Mouse (Mus musculus) CH12.LX (cell line): ENCODE results near the gene Cfap44. TPM values are rescaled to one million over a fixed set of nuclear protein-coding genes. Genes with fewer than 3 reads are reported as not detected.

Experiments used
- DNase-seq: peaks from one replicate; pipeline ENCODE4 v3.0.0-alpha.2; 2013; ENCODE audit errors: extremely low read depth
- H3K27ac ChIP-seq: 2 replicates; pipeline ENCODE4 v1.5.1; 2012; ENCODE audit warnings: low read depth, mild to moderate bottlenecking, control low read depth, moderate library complexity; ENCODE audit not compliant: insufficient read depth
- H3K27me3 ChIP-seq: replicated peaks from 2 replicates; pipeline ENCODE3; 2012; ENCODE audit warnings: inconsistent platforms
- H3K36me3 ChIP-seq, 2 experiments: replicated peaks in 1 of 2; 2 replicates each; pipeline versions ENCODE3 to v1.6.1; 2012; ENCODE audit warnings: inconsistent platforms in 1 of 2, low read length in 1 of 2, mild to moderate bottlenecking in 1 of 2, mixed read lengths in 1 of 2, moderate library complexity in 1 of 2; ENCODE audit not compliant: control insufficient read depth in 1 of 2, insufficient read depth in 1 of 2
- H3K4me1 ChIP-seq, 2 experiments: 2 replicates each; pipeline ENCODE4 v1.6.1; 2012; ENCODE audit warnings: inconsistent platforms in 1 of 2, moderate library complexity in 1 of 2; ENCODE audit not compliant: insufficient read depth in 2 of 2, control insufficient read depth in 1 of 2
- H3K4me2 ChIP-seq: 2 replicates; pipeline ENCODE4 v1.6.1; 2012; ENCODE audit warnings: low read depth, mild to moderate bottlenecking, control low read depth; ENCODE audit not compliant: poor library complexity, insufficient read depth, severe bottlenecking
- H3K4me3 ChIP-seq, 3 experiments: fragments of 150-350 bp in 1 of 3; sonication (generic) in 1 of 3; replicated peaks in 1 of 3; 2 replicates each; pipeline versions ENCODE3 to v1.5.1; 2011 to 2012; ENCODE audit warnings: low read depth in 2 of 3, low read length in 2 of 3, mild to moderate bottlenecking in 2 of 3, moderate library complexity in 2 of 3, control low read depth in 1 of 3, improper control_type of control experiment in 1 of 3, inconsistent platforms in 1 of 3, mixed read lengths in 1 of 3; ENCODE audit not compliant: poor library complexity in 1 of 3
- H3K79me2 ChIP-seq: replicated peaks from 2 replicates; pipeline ENCODE4 v1.6.1; 2012; ENCODE audit warnings: mild to moderate bottlenecking, moderate library complexity; ENCODE audit not compliant: control insufficient read depth, poor library complexity, insufficient read depth, severe bottlenecking; ENCODE audit errors: extremely low read depth
- H3K9ac ChIP-seq: 2 replicates; pipeline ENCODE4 v1.6.1; 2012; ENCODE audit warnings: low read depth, mild to moderate bottlenecking, control low read depth, moderate library complexity; ENCODE audit not compliant: insufficient read depth
- H3K9me3 ChIP-seq: replicated peaks from 2 replicates; pipeline ENCODE3; 2012; ENCODE audit warnings: low read length, inconsistent platforms, mixed read lengths
- BHLHE40 ChIP-seq: IDR thresholded peaks from 2 replicates; pipeline ENCODE4 v1.6.1; 2011; ENCODE audit warnings: mild to moderate bottlenecking, low read depth, low read length, improper control_type of control experiment
- CHD1 ChIP-seq: IDR thresholded peaks from 2 replicates; pipeline ENCODE4 v1.6.1; 2012; ENCODE audit warnings: low read depth, low read length, improper control_type of control experiment, inconsistent platforms
- E2F4 ChIP-seq: IDR thresholded peaks from 2 replicates; pipeline ENCODE4 v1.6.1; 2011; ENCODE audit warnings: low read depth, low read length, improper control_type of control experiment; ENCODE audit not compliant: insufficient replicate concordance
- EP300 ChIP-seq: IDR thresholded peaks from 2 replicates; pipeline ENCODE4 v1.6.1; 2011; ENCODE audit warnings: low read length, improper control_type of control experiment
- ETS1 ChIP-seq: conservative IDR thresholded peaks from 2 replicates; pipeline ENCODE4 v1.6.1; 2012; ENCODE audit warnings: low read depth, mild to moderate bottlenecking, inconsistent platforms, low read length, improper control_type of control experiment, moderate library complexity
- GABPA ChIP-seq: IDR thresholded peaks from 2 replicates; pipeline ENCODE4 v1.6.1; 2012; ENCODE audit warnings: low read depth, low read length, improper control_type of control experiment, inconsistent platforms; ENCODE audit not compliant: insufficient replicate concordance
- HCFC1 ChIP-seq: IDR thresholded peaks from 2 replicates; pipeline ENCODE4 v1.6.1; 2012; ENCODE audit warnings: low read depth, mild to moderate bottlenecking, inconsistent platforms, low read length, improper control_type of control experiment
- IRF4 ChIP-seq: IDR thresholded peaks from 2 replicates; pipeline ENCODE4 v1.6.1; 2014; ENCODE audit warnings: low read depth, mild to moderate bottlenecking, inconsistent platforms, low read length, improper control_type of control experiment
- JUN ChIP-seq: IDR thresholded peaks from 2 replicates; pipeline ENCODE4 v1.6.1; 2011; ENCODE audit warnings: low read depth, mild to moderate bottlenecking, low read length, improper control_type of control experiment, moderate library complexity; ENCODE audit not compliant: insufficient read depth
- JUND ChIP-seq: conservative IDR thresholded peaks from 2 replicates; pipeline ENCODE4 v1.6.1; 2011; ENCODE audit warnings: low read depth, low read length, improper control_type of control experiment
- MAZ ChIP-seq: IDR thresholded peaks from 2 replicates; pipeline ENCODE4 v1.6.1; 2012; ENCODE audit warnings: low read depth, mild to moderate bottlenecking, inconsistent platforms, low read length, improper control_type of control experiment, moderate library complexity
- MEF2A ChIP-seq: IDR thresholded peaks from 2 replicates; pipeline ENCODE4 v1.6.1; 2014; ENCODE audit warnings: low read depth, mild to moderate bottlenecking, inconsistent platforms, low read length, improper control_type of control experiment, borderline replicate concordance
- MXI1 ChIP-seq: IDR thresholded peaks from 2 replicates; pipeline ENCODE4 v1.6.1; 2011; ENCODE audit warnings: mild to moderate bottlenecking, low read depth, low read length, improper control_type of control experiment
- NELFE ChIP-seq: IDR thresholded peaks from 2 replicates; pipeline ENCODE4 v1.6.1; 2011; ENCODE audit warnings: low read depth, low read length, improper control_type of control experiment
- RCOR1 ChIP-seq: conservative IDR thresholded peaks from 2 replicates; pipeline ENCODE4 v1.6.1; 2012; ENCODE audit warnings: low read depth, mild to moderate bottlenecking, inconsistent platforms, low read length, improper control_type of control experiment
- SIN3A ChIP-seq: IDR thresholded peaks from 2 replicates; pipeline ENCODE4 v1.6.1; 2012; ENCODE audit warnings: low read length, improper control_type of control experiment, inconsistent platforms
- TCF12 ChIP-seq: IDR thresholded peaks from 2 replicates; pipeline ENCODE4 v1.6.1; 2014; ENCODE audit warnings: low read depth, mild to moderate bottlenecking, inconsistent platforms, low read length, improper control_type of control experiment
- USF1 ChIP-seq: IDR thresholded peaks from 2 replicates; pipeline ENCODE4 v1.6.1; 2014; ENCODE audit warnings: low read depth, mild to moderate bottlenecking, inconsistent platforms, low read length, improper control_type of control experiment
- USF2 ChIP-seq: conservative IDR thresholded peaks from 2 replicates; pipeline ENCODE4 v1.6.1; 2011; ENCODE audit warnings: low read depth, low read length, improper control_type of control experiment
- ZC3H11A ChIP-seq: IDR thresholded peaks from 2 replicates; pipeline ENCODE4 v1.6.1; 2012; ENCODE audit warnings: low read depth, mild to moderate bottlenecking, inconsistent platforms, low read length, improper control_type of control experiment
- ZKSCAN1 ChIP-seq: IDR thresholded peaks from 2 replicates; pipeline ENCODE4 v1.6.1; 2012; ENCODE audit warnings: low read depth, inconsistent platforms, low read length, improper control_type of control experiment, borderline replicate concordance
- ZMIZ1 ChIP-seq: IDR thresholded peaks from 2 replicates; pipeline ENCODE4 v1.6.1; 2012; ENCODE audit warnings: low read depth, mild to moderate bottlenecking, inconsistent platforms, low read length, improper control_type of control experiment
- dilution Hi-C: fragments of 300-500 bp; cut with MboI; formaldehyde crosslinking; loops from 2 replicates; pipeline ENCODE4 v1.14.3; 2020; ENCODE audit warnings: low sequenced_read_pairs; ENCODE audit not compliant: extremely low pct_unique_long_range_greater_than_20kb, extremely low pct_ligation_motif_present
- in situ Hi-C: fragments of 300-500 bp; cut with MboI; formaldehyde crosslinking; loops from 3 replicates; pipeline ENCODE4 v1.14.3; 2019; ENCODE audit warnings: low sequenced_read_pairs, low pct_ligation_motif_present, low pct_unique_long_range_greater_than_20kb, mixed read lengths
- polyA plus RNA-seq: library from polyadenylated mRNA; unstranded; fragments of >175 nt; gene quantifications from 2 replicates; pipeline ENCODE4 v1.2.1, GENCODE M21; 2012; ENCODE audit warnings: low read depth; ENCODE audit not compliant: insufficient read length
- total RNA-seq, 2 experiments: library from RNA; depleted of rRNA; stranded (reverse); fragments of 300-350 nt in 1 of 2; fragments of >200 nt in 1 of 2; gene quantifications; 2 replicates each; pipeline ENCODE4 v1.2.3; 2012 to 2014

Cfap44 gene
- total and polyA plus RNA-seq, 3 experiments: not detected

- peak; percentile 24 for DNase-seq
- Histone ChIP-seq H3K27me3 (no peaks in the 10 kb centered on the region), H3K4me2 (peak overlapping the region; percentile 17), H3K79me2 (no peaks in the 10 kb centered on the region), H3K9ac (no peak overlapping the region), H3K27ac (no peak overlapping the region), H3K9me3 (no peaks in the 10 kb centered on the region), H3K4me1 (peaks cover 11 to 31% of the 10 kb centered on the region in 2 experiments; a peak in 3 of 4 replicates), H3K4me3 (no peak overlapping the region), H3K36me3 (no peaks in the 10 kb centered on the region)
- peak; percentile 47 for TF ChIP-seq EP300
- no peak for TF ChIP-seq USF2
- no peak for TF ChIP-seq CHD1
- no peak for TF ChIP-seq ZMIZ1
- TF ChIP-seq JUN: no peak
- no peak for TF ChIP-seq MAZ
- in situ Hi-C loops (no loop called here), dilution Hi-C loops (no loop called here)
Measured at GRCm38 (mm10) chr16:44530191-44530590, 135.6 kb downstream of the Cfap44 start.

DNA sequence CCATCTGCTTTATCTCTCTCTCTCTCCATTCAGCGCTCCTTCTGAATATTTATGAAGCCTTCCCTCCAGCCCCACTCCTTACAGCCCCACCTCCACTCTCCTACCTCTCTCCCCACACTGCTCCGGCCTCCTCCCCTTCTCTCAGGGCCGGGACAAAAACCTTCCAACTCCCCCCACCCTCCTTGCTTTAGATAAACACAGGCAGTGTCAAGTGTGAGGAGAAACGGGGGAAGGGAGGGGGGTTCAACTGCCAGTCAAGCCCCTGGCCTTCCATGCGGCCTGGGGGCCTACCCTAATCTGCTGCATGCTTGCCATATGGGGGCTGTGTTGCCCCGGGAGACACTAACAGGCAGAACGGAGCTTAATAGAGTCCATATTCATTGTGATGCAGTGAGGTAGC is 136.2 kb downstream of the Cfap44 start:
- H3K9ac ChIP-seq: no peak overlapping the region
- no peak overlapping the region for H3K4me2 ChIP-seq
- H3K36me3 ChIP-seq: no peaks in the 10 kb centered on the region
- H3K79me2 ChIP-seq: no peaks in the 10 kb centered on the region
- H3K27ac ChIP-seq: no peak overlapping the region
- H3K4me3 ChIP-seq: no peak overlapping the region
- no peak for DNase-seq
- H3K4me1 ChIP-seq: peaks cover 11 to 31% of the 10 kb centered on the region in 2 experiments; a peak in 3 of 4 replicates
- dilution Hi-C loops (no loop called here), in situ Hi-C loops (no loop called here)
- no peaks in the 10 kb centered on the region for H3K27me3 ChIP-seq
- H3K9me3 ChIP-seq: no peaks in the 10 kb centered on the region
- TF ChIP-seq GABPA: no peak
- TF ChIP-seq IRF4: no peak
- TF ChIP-seq TCF12: no peak
- no peak for TF ChIP-seq SIN3A
- no peak for TF ChIP-seq HCFC1
- TF ChIP-seq E2F4: no peak
- TF ChIP-seq RCOR1: no peak
- TF ChIP-seq BHLHE40: no peak
- no peak for TF ChIP-seq USF2
- TF ChIP-seq MEF2A: no peak
- TF ChIP-seq ETS1: no peak
- TF ChIP-seq MXI1: no peak
- TF ChIP-seq USF1: no peak
- TF ChIP-seq NELFE: no peak
- TF ChIP-seq ZC3H11A: no peak
- no peak for TF ChIP-seq JUND
- TF ChIP-seq ZKSCAN1: no peak
